Mouse (Mus musculus) adrenal gland, adult 8-10 months (tissue): ENCODE results near the gene Gm2174. TPM values are rescaled to one million over a fixed set of nuclear protein-coding genes. Genes with fewer than 3 reads are reported as not detected.

Experiments used
- DNase-seq: peaks from one replicate; pipeline ENCODE4 v3.0.0; 2022
- total RNA-seq, 4 experiments: library from RNA; stranded (reverse); gene quantifications; 2 replicates each; pipeline ENCODE4 v1.2.4; 2022

Gene Gm2174
- total RNA-seq: 1 to 10 TPM in 1 of 4 experiments, not detected in 3; 1.1 TPM

- no peak for DNase-seq
Measured at GRCm38 (mm10) chrX:56447524-56448015, at the start of gene Gm2174. Gene Gm2174, plus strand, starts transcription at chrX:56447965.

GRCm38 (mm10) chrX:56404646-56405045 is 43.1 kb upstream of the Gm2174 start:
- no peak for DNase-seq

- no peak for DNase-seq
Measured at GRCm38 (mm10) chrX:56405482-56405881, 42.3 kb upstream of the Gm2174 start.

GRCm38 (mm10) chrX:56406128-56406527 is 41.6 kb upstream of the Gm2174 start:
- no peak for DNase-seq

GRCm38 (mm10) chrX:56416277-56416676 is 31.5 kb upstream of the Gm2174 start:
- no peak for DNase-seq

GRCm38 (mm10) chrX:56417541-56417940 is 30.2 kb upstream of the Gm2174 start:
- DNase-seq: no peak

GRCm38 (mm10) chrX:56430601-56431000 is 17.2 kb upstream of the Gm2174 start:
- no peak for DNase-seq

GRCm38 (mm10) chrX:56435758-56436283 is 11.9 kb upstream of the Gm2174 start:
- no peak for DNase-seq

GRCm38 (mm10) chrX:56446487-56447428 is 1.0 kb upstream of the Gm2174 start:
- DNase-seq: no peak

- DNase-seq: peak; percentile 81
Measured at GRCm38 (mm10) chrX:56454671-56455371, 7.1 kb downstream of the Gm2174 start, which contains the start of gene Ints6l. Gene Ints6l, plus strand, starts transcription at chrX:56454857.

- DNase-seq: peak; percentile 90
Measured at GRCm38 (mm10) chrX:56455372-56456246, 7.8 kb downstream of the Gm2174 start.

GRCm38 (mm10) chrX:56456379-56456778 is 8.6 kb downstream of the Gm2174 start:
- peak; percentile 40 for DNase-seq

- DNase-seq: no peak
Measured at GRCm38 (mm10) chrX:56462020-56462933, 14.5 kb downstream of the Gm2174 start.

GRCm38 (mm10) chrX:56464906-56465305 is 17.1 kb downstream of the Gm2174 start:
- DNase-seq: no peak

GRCm38 (mm10) chrX:56467688-56468087 is 19.9 kb downstream of the Gm2174 start:
- DNase-seq: no peak

GRCm38 (mm10) chrX:56468422-56468821 is 20.7 kb downstream of the Gm2174 start:
- no peak for DNase-seq

- no peak for DNase-seq
Measured at GRCm38 (mm10) chrX:56474035-56474434, 26.3 kb downstream of the Gm2174 start.

- DNase-seq: no peak
Measured at GRCm38 (mm10) chrX:56477553-56477952, 29.8 kb downstream of the Gm2174 start.

- DNase-seq: no peak
Measured at GRCm38 (mm10) chrX:56481906-56482305, 34.1 kb downstream of the Gm2174 start.

- peak; percentile 25 for DNase-seq
Measured at GRCm38 (mm10) chrX:56489758-56490157, 42.0 kb downstream of the Gm2174 start.

GRCm38 (mm10) chrX:56497241-56497640 is 49.5 kb downstream of the Gm2174 start:
- peak; percentile 32 for DNase-seq
